22 mouse cellular contexts compared by ENCODE assay signal in genomic region chr5:75312897-75313296, GRCm38 (mm10).
"Had no signal": no experiment of that assay in that cellular context is flagged by ENCODE, and none has a peak within 500 bp of the region (broad histone marks: within the 10 kb centered on the region; RNA-seq: fewer than 3 reads in every experiment).

No protein-coding gene starts in this region.

- H3K9ac ChIP-seq: liver, postnatal 0 days; lung, embryonic 15.5 days; midbrain, embryonic 13.5 days; neural tube, embryonic 13.5 days; neural tube, embryonic 15.5 days had no signal

- H3K4me2 ChIP-seq: lung, embryonic 15.5 days; midbrain, embryonic 11.5 days; midbrain, embryonic 13.5 days; neural tube, embryonic 13.5 days; neural tube, embryonic 15.5 days had no signal

- H3K36me3 ChIP-seq: lung, embryonic 15.5 days; midbrain, embryonic 13.5 days; neural tube, embryonic 13.5 days; neural tube, embryonic 15.5 days had no signal

- H3K4me1 ChIP-seq: lung, embryonic 15.5 days; midbrain, embryonic 13.5 days; neural tube, embryonic 13.5 days; neural tube, embryonic 15.5 days had no signal

- H3K4me3 ChIP-seq: lung, embryonic 15.5 days; megakaryocyte, embryonic 14.5 days; midbrain, embryonic 13.5 days; myocyte; neural tube, embryonic 13.5 days; neural tube, embryonic 15.5 days had no signal

- H3K27ac ChIP-seq: lung, embryonic 15.5 days; macrophage; midbrain, embryonic 13.5 days; neural tube, embryonic 13.5 days; neural tube, embryonic 15.5 days had no signal

- H3K9me3 ChIP-seq: lung, embryonic 15.5 days; megakaryocyte, embryonic 14.5 days; midbrain, embryonic 13.5 days; neural tube, embryonic 13.5 days; neural tube, embryonic 15.5 days had no signal

- ATAC-seq: liver, postnatal 0 days; lung, postnatal 0 days; midbrain, embryonic 13.5 days; midbrain, embryonic 16.5 days had no signal

- H3K27me3 ChIP-seq: lung, embryonic 15.5 days; megakaryocyte, embryonic 14.5 days; midbrain, embryonic 13.5 days; neural tube, embryonic 13.5 days; neural tube, embryonic 15.5 days had no signal

- DNase-seq: liver, postnatal 0 days; lung, adult 2 months; lung, postnatal 14 days; lung, postnatal 36 days; retina, postnatal 1 day; right cerebral cortex, adult 18-20 months; right cerebral cortex, postnatal 25 days; right cerebral cortex, postnatal 4 days; spleen, adult 18-20 months; thymus, adult 18-20 months; thymus, postnatal 14 days; thymus, postnatal 36 days had no signal
